Mouse (Mus musculus): Measurements from ENCODE around the gene Bub3.

DNA sequence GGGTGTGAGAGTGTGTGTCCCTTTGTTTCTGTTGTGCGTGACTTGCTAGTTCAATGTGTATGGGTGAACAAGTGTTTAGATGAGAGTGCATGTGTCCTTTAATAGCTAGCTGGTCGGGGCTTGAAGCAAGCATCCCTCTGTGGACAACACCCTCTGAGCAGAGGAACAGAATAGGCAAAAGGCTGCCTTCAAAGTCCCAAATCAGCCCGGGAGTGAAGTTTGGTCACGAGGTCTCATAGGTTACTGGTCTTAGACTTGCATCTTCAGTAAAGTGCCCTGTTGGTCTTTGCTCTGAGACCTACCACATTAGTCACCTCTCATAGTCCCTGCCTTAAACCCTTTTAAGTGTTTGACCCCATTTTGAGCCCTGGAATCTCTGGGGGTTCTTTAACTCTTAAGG, 8.6 kb upstream of the Bub3 start:
- TF ChIP-seq EP300 (IDR thresholded peaks at IDR 0.05; ENCODE audit: low read depth) = no peak
- no peak for TF ChIP-seq CTCF (IDR thresholded peaks at IDR 0.05; ENCODE audit: low read depth)

All from heart, postnatal 0 days (tissue).